12 mouse cellular contexts compared by ENCODE assay signal in genomic region chr3:89158651-89159050, GRCm38 (mm10). TPM values are rescaled to one million over a fixed set of nuclear protein-coding genes. Genes with fewer than 3 reads are reported as not detected.
DNase-seq lines count a peak whose midpoint lies in the region; ATAC-seq and TF ChIP-seq lines count a peak whose summit lies in the region.
"Had no signal": no experiment of that assay in that cellular context is flagged by ENCODE, and none has a peak within 500 bp of the region (broad histone marks: within the 10 kb centered on the region; RNA-seq: fewer than 3 reads in every experiment).

No protein-coding gene starts in this region.

- DNase-seq in CD4-positive, CD25-positive, alpha-beta regulatory T cell, adult 2 months (ENCODE audit: low read depth, low spot score) = peak; percentile 12
- no peak for DNase-seq in limb, embryonic 14.5 days (ENCODE audit: low spot score)
- no peak for DNase-seq in yolk sac, embryonic 10.5 days (ENCODE audit: low spot score)
- DNase-seq in layer of hippocampus, adult 2 months (ENCODE audit: low spot score in 2 of 2) = no peak
- no peak for DNase-seq in spleen, postnatal 14 days (ENCODE audit: low spot score in 2 of 2)
- DNase-seq: cerebellum, postnatal 36 days had no signal

- 16% methylated on average over 7 of the region's 7 CpGs for WGBS in forebrain, embryonic 16.5 days
- WGBS in limb, embryonic 14.5 days = 24% methylated on average over 7 of the region's 7 CpGs

- ATAC-seq in CD4-positive, CD25-positive, alpha-beta regulatory T cell, adult 4 months = no peak
- no peak for ATAC-seq in forebrain, embryonic 16.5 days
- no peak for ATAC-seq in limb, embryonic 14.5 days (ENCODE audit: low FRiP score, low read depth)

- 0 out of 2 replicates have a peak overlapping the region, but pooled peaks have one; percentile 3 for H3K27ac ChIP-seq in forebrain, embryonic 16.5 days (ENCODE audit: low read length)
- no peak overlapping the region for H3K27ac ChIP-seq in limb, embryonic 14.5 days (replicated peaks; ENCODE audit: low read depth, low read length)
- H3K27ac ChIP-seq in layer of hippocampus, adult 2 months = no peak overlapping the region
- H3K27ac ChIP-seq: heart, embryonic 10.5 days; macrophage had no signal

- peaks cover 26% of the 10 kb centered on the region for H3K27me3 ChIP-seq in E14TG2a.4 (ENCODE audit: insufficient read depth, low read length)
- no peaks in the 10 kb centered on the region for H3K27me3 ChIP-seq in forebrain, embryonic 16.5 days (replicated peaks; ENCODE audit: control insufficient read depth, insufficient read depth, low read length)
- H3K27me3 ChIP-seq in limb, embryonic 14.5 days (ENCODE audit: control insufficient read depth, insufficient read depth, low read length) = peaks cover 17% of the 10 kb centered on the region

- H3K4me3 ChIP-seq in E14TG2a.4 (replicated peaks; ENCODE audit: low read length) = peak overlapping the region; percentile 86; the same call in 1 of the 2 replicates
- H3K4me3 ChIP-seq in forebrain, embryonic 16.5 days (replicated peaks; ENCODE audit: low read length) = peak overlapping the region; percentile 80
- H3K4me3 ChIP-seq in limb, embryonic 14.5 days (replicated peaks; ENCODE audit: low read length) = 0 out of 2 replicates have a peak overlapping the region, but pooled peaks have one; percentile 55
- H3K4me3 ChIP-seq in layer of hippocampus, adult 2 months = no peak overlapping the region; the same call in 1 of the 2 replicates

- H3K36me3 ChIP-seq in E14TG2a.4 (ENCODE audit: insufficient read depth, low read length) = no peaks in the 10 kb centered on the region
- no peaks in the 10 kb centered on the region for H3K36me3 ChIP-seq in forebrain, embryonic 16.5 days (ENCODE audit: control insufficient read depth, insufficient read depth)
- H3K36me3 ChIP-seq in limb, embryonic 14.5 days (ENCODE audit: control insufficient read depth, insufficient read depth, low read length) = no peaks in the 10 kb centered on the region
- H3K36me3 ChIP-seq: heart, embryonic 10.5 days had no signal

- TF ChIP-seq CTCF in E14TG2a.4 (conservative IDR thresholded peaks at IDR 0.05; ENCODE audit: low read length) = no peak
- no peak for TF ChIP-seq CTCF in layer of hippocampus, adult 2 months (conservative IDR thresholded peaks at IDR 0.05)

- H3K9ac ChIP-seq in forebrain, embryonic 16.5 days (replicated peaks; ENCODE audit: low read depth, low read length) = peak overlapping the region; percentile 81
- no peak overlapping the region for H3K9ac ChIP-seq in limb, embryonic 14.5 days (ENCODE audit: low read depth, low read length, severe bottlenecking)

- peak overlapping the region; percentile 79 for H3K4me2 ChIP-seq in forebrain, embryonic 16.5 days (ENCODE audit: low read length)
- H3K4me2 ChIP-seq in limb, embryonic 14.5 days (replicated peaks; ENCODE audit: low read depth, low read length, severe bottlenecking) = no peak overlapping the region

- H3K4me1 ChIP-seq in E14TG2a.4 (replicated peaks; ENCODE audit: low read depth, low read length) = peaks cover 27% of the 10 kb centered on the region
- H3K4me1 ChIP-seq in forebrain, embryonic 16.5 days (replicated peaks; ENCODE audit: control insufficient read depth, insufficient read depth, low read length) = peaks cover 18% of the 10 kb centered on the region
- H3K4me1 ChIP-seq in limb, embryonic 14.5 days (ENCODE audit: control insufficient read depth, insufficient read depth, low read length) = peaks cover 9% of the 10 kb centered on the region

- no peak for TF ChIP-seq POLR2A in limb, embryonic 14.5 days (IDR thresholded peaks at IDR 0.05; ENCODE audit: borderline replicate concordance, extremely low read depth, insufficient read depth, insufficient read length)

- H3K9me3 ChIP-seq in E14TG2a.4 (ENCODE audit: low read length) = no peaks in the 10 kb centered on the region
- H3K9me3 ChIP-seq in forebrain, embryonic 16.5 days (ENCODE audit: control insufficient read depth, low read length) = no peaks in the 10 kb centered on the region
- H3K9me3 ChIP-seq in limb, embryonic 14.5 days (ENCODE audit: control insufficient read depth, low read length) = no peaks in the 10 kb centered on the region
- H3K9me3 ChIP-seq: heart, embryonic 10.5 days had no signal

RNA-seq across cellular contexts. Expression of gene Hcn3, which starts 1.3 kb away (rescaled TPM):
- 1 to 10 TPM; 1.3 to 2.4 TPM for polyA plus RNA-seq in CD4-positive, CD25-positive, alpha-beta regulatory T cell, adult 4 months (2017; shearing (Covaris generic))
- polyA plus RNA-seq in forebrain, embryonic 16.5 days (2015; fragmentation: Nextera tagmentation; extraction: Ambion mirVana) = 34.0 and 39.6 TPM in 2 replicates
- 4.6 and 8.9 TPM in 2 replicates for polyA plus RNA-seq in limb, embryonic 14.5 days (2012; rRNA removed)
- polyA plus RNA-seq in limb, embryonic 14.5 days (2014; fragmentation: Nextera tagmentation; extraction: Ambion mirVana) = 1.5 and 1.6 TPM in 2 replicates
- 10 to 100 TPM; 10.2 to 13.3 TPM for total RNA-seq in layer of hippocampus, adult 2 months (2021)

RNA-seq across cellular contexts. Expression of gene Clk2, which starts 5.9 kb away (rescaled TPM):
- 10 to 100 TPM; 15.7 to 23.0 TPM for polyA plus RNA-seq in CD4-positive, CD25-positive, alpha-beta regulatory T cell, adult 4 months (2017; shearing (Covaris generic))
- polyA plus RNA-seq in forebrain, embryonic 16.5 days (2015; fragmentation: Nextera tagmentation; extraction: Ambion mirVana) = 19.2 and 23.9 TPM in 2 replicates
- 152 and 155 TPM in 2 replicates for polyA plus RNA-seq in limb, embryonic 14.5 days (2012; rRNA removed)
- polyA plus RNA-seq in limb, embryonic 14.5 days (2014; fragmentation: Nextera tagmentation; extraction: Ambion mirVana) = 26.5 and 34.2 TPM in 2 replicates
- total RNA-seq in layer of hippocampus, adult 2 months (2021) = 10 to 100 TPM; 47.8 to 56.1 TPM

RNA-seq across cellular contexts. Expression of gene Scamp3, which starts 18.6 kb away (rescaled TPM):
- 100 to 1,000 TPM; 177 to 239 TPM for polyA plus RNA-seq in CD4-positive, CD25-positive, alpha-beta regulatory T cell, adult 4 months (2017; shearing (Covaris generic))
- polyA plus RNA-seq in forebrain, embryonic 16.5 days (2015; fragmentation: Nextera tagmentation; extraction: Ambion mirVana) = 125 and 128 TPM in 2 replicates
- polyA plus RNA-seq in limb, embryonic 14.5 days (2012; rRNA removed) = 114 and 156 TPM in 2 replicates
- polyA plus RNA-seq in limb, embryonic 14.5 days (2014; fragmentation: Nextera tagmentation; extraction: Ambion mirVana) = 93.9 and 96.0 TPM in 2 replicates
- 10 to 100 TPM; 67.1 to 69.0 TPM for total RNA-seq in layer of hippocampus, adult 2 months (2021)

RNA-seq across cellular contexts. Expression of gene Pklr, which starts 22.7 kb away (rescaled TPM):
- not detected for polyA plus RNA-seq in CD4-positive, CD25-positive, alpha-beta regulatory T cell, adult 4 months (2017; shearing (Covaris generic))
- polyA plus RNA-seq in forebrain, embryonic 16.5 days (2015; fragmentation: Nextera tagmentation; extraction: Ambion mirVana) = 0.13 TPM in 1 of 2 replicates, not detected in the other
- 0.27 and 0.50 TPM in 2 replicates for polyA plus RNA-seq in limb, embryonic 14.5 days (2012; rRNA removed)
- polyA plus RNA-seq in limb, embryonic 14.5 days (2014; fragmentation: Nextera tagmentation; extraction: Ambion mirVana) = 0.14 and 0.23 TPM in 2 replicates
- total RNA-seq in layer of hippocampus, adult 2 months (2021) = not detected
- total RNA-seq: left cerebral cortex, postnatal 36 days had no signal
- polyA plus RNA-seq: macrophage had no signal

RNA-seq across cellular contexts. Expression of gene Fam189b, which starts 24.3 kb away (rescaled TPM):
- polyA plus RNA-seq in CD4-positive, CD25-positive, alpha-beta regulatory T cell, adult 4 months (2017; shearing (Covaris generic)) = 100 to 1,000 TPM; 209 to 296 TPM
- 26.5 and 30.7 TPM in 2 replicates for polyA plus RNA-seq in forebrain, embryonic 16.5 days (2015; fragmentation: Nextera tagmentation; extraction: Ambion mirVana)
- polyA plus RNA-seq in limb, embryonic 14.5 days (2012; rRNA removed) = 95.5 and 124 TPM in 2 replicates
- polyA plus RNA-seq in limb, embryonic 14.5 days (2014; fragmentation: Nextera tagmentation; extraction: Ambion mirVana) = 34.5 and 34.8 TPM in 2 replicates
- total RNA-seq in layer of hippocampus, adult 2 months (2021) = 10 to 100 TPM; 61.6 to 61.7 TPM
